Mouse (Mus musculus) intestine, embryonic 14.5 days (tissue): ENCODE measurements at regions not wholly inside any gene's neighbourhood (a gene's known extent, or its start where the extent isn't known, plus 50 kb on each side); places are given as distances from the start of the nearest gene placed in this dataset.
A peak's percentile ranks its signal among the peaks of the same experiment; 100 is the strongest.

ENCODE experiments used
- ATAC-seq: fragments of 200-750 bp; cut with Nextera tagmentation; replicated peaks from 2 replicates; pipeline ENCODE4 v1.8.0; 2017; ENCODE audit warnings: low read depth, moderate number of reproducible peaks, moderate TSS enrichment, moderate library complexity; ENCODE audit not compliant: low FRiP score, low TSS enrichment
- DNase-seq: peaks from one replicate; pipeline ENCODE4 v3.0.0-alpha.2; 2018; ENCODE audit warnings: low spot score
- H3K27ac ChIP-seq: fragments of 300-500 bp; sonication (generic); 2 replicates; pipeline ENCODE4 v1.5.1; 2014; ENCODE audit warnings: low read depth, mild to moderate bottlenecking, control low read depth
- H3K27me3 ChIP-seq: fragments of 300-500 bp; sonication (generic); replicated peaks from 2 replicates; pipeline ENCODE4 v1.6.1; 2014; ENCODE audit warnings: low read length, control low read depth; ENCODE audit not compliant: control insufficient read depth, insufficient read depth
- H3K36me3 ChIP-seq: fragments of 300-500 bp; sonication (generic); 2 replicates; pipeline ENCODE4 v1.6.1; 2014; ENCODE audit warnings: low read length, control low read depth; ENCODE audit not compliant: control insufficient read depth, insufficient read depth
- H3K4me1 ChIP-seq: fragments of 300-500 bp; sonication (generic); replicated peaks from 2 replicates; pipeline ENCODE4 v1.6.1; 2014; ENCODE audit warnings: low read length, control low read depth, mixed read lengths; ENCODE audit not compliant: control insufficient read depth, insufficient read depth
- H3K4me2 ChIP-seq: fragments of 300-500 bp; sonication (generic); 2 replicates; pipeline ENCODE4 v1.6.1; 2014; ENCODE audit warnings: low read length
- H3K4me3 ChIP-seq: fragments of 300-500 bp; sonication (generic); 2 replicates; pipeline ENCODE4 v1.5.1; 2014; ENCODE audit warnings: low read depth, low read length, control low read depth, mixed read lengths
- H3K9ac ChIP-seq: fragments of 300-500 bp; sonication (generic); 2 replicates; pipeline ENCODE4 v1.6.1; 2014; ENCODE audit warnings: mild to moderate bottlenecking, low read length
- H3K9me3 ChIP-seq: fragments of 300-500 bp; sonication (generic); 2 replicates; pipeline ENCODE4 v1.6.1; 2016; ENCODE audit warnings: low read length, control low read depth; ENCODE audit not compliant: control insufficient read depth
- WGBS: fragments of 180-500 bp; shearing (Covaris S2); extraction: QIAGEN DNeasy Blood & Tissue Kit; methylation state at CpG from one replicate; pipeline ENCODE4 v1.1.7; 2014; 5-methylcytosine and 5-hydroxymethylcytosine counted together

- Histone ChIP-seq H3K36me3 (no peaks in the 10 kb centered on the region), H3K9me3 (no peaks in the 10 kb centered on the region), H3K9ac (no peak overlapping the region), H3K4me1 (peaks cover 8% of the 10 kb centered on the region; the same call in 1 of the 2 replicates), H3K27ac (no peak overlapping the region), H3K4me3 (no peak overlapping the region), H3K27me3 (no peaks in the 10 kb centered on the region), H3K4me2 (no peak overlapping the region)
- 66% methylated on average over 10 of the region's 10 CpGs for WGBS
- ATAC-seq (no peak), DNase-seq (no peak)
These were observed 199.6 kb upstream of the Ccdc122 start for GRCm38 (mm10) chr14:76836926-76837516.

- ATAC-seq (no peak), DNase-seq (no peak)
- Histone ChIP-seq H3K9me3 (no peaks in the 10 kb centered on the region), H3K4me3 (no peak overlapping the region), H3K36me3 (no peaks in the 10 kb centered on the region), H3K4me1 (peaks cover 8% of the 10 kb centered on the region; the same call in 1 of the 2 replicates), H3K27ac (no peak overlapping the region), H3K4me2 (no peak overlapping the region), H3K9ac (no peak overlapping the region), H3K27me3 (no peaks in the 10 kb centered on the region)
- 91% methylated on average over 2 of the region's 2 CpGs for WGBS
These were observed 200.3 kb upstream of the Ccdc122 start for GRCm38 (mm10) chr14:76836271-76836670.

GRCm38 (mm10) chr14:76834084-76834483, 202.5 kb upstream of the Ccdc122 start:
- ATAC-seq: peak; percentile 71
- H3K36me3 ChIP-seq: no peaks in the 10 kb centered on the region
- H3K9me3 ChIP-seq: no peaks in the 10 kb centered on the region
- DNase-seq: no peak
- H3K4me2 ChIP-seq: no peak overlapping the region
- H3K27me3 ChIP-seq: no peaks in the 10 kb centered on the region
- H3K27ac ChIP-seq: peak overlapping the region; percentile 54; the same call in 1 of the 2 replicates
- H3K9ac ChIP-seq: no peak overlapping the region
- H3K4me1 ChIP-seq: peaks cover 8% of the 10 kb centered on the region; the same call in 1 of the 2 replicates
- WGBS: 33% methylated on average over 6 of the region's 6 CpGs
- H3K4me3 ChIP-seq: no peak overlapping the region

DNA sequence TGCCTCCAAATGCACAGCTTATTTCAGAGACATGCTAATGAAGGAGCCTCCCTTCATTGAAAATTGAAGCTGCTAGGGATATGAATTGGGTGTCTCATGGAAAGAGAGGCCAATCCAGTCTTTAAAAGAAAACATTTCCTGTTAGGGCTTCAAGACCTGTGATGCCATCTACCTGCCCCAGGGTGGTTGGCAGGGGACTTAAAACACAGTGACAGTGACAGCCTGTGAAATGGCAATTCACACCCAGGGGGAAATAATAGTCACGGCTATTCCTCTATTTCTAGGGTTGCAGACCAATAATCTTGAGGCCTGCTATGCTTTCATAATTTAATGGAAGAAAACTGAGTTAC, 207.4 kb upstream of the Ccdc122 start:
- 87% methylated on average over 1 of the region's 1 CpGs for WGBS
- Histone ChIP-seq H3K4me3 (no peak overlapping the region), H3K9me3 (no peaks in the 10 kb centered on the region), H3K9ac (no peak overlapping the region), H3K27ac (no peak overlapping the region), H3K4me1 (peaks cover 4% of the 10 kb centered on the region; the same call in 1 of the 2 replicates), H3K36me3 (no peaks in the 10 kb centered on the region), H3K27me3 (no peaks in the 10 kb centered on the region), H3K4me2 (no peak overlapping the region)
- DNase-seq (no peak), ATAC-seq (no peak)

DNA sequence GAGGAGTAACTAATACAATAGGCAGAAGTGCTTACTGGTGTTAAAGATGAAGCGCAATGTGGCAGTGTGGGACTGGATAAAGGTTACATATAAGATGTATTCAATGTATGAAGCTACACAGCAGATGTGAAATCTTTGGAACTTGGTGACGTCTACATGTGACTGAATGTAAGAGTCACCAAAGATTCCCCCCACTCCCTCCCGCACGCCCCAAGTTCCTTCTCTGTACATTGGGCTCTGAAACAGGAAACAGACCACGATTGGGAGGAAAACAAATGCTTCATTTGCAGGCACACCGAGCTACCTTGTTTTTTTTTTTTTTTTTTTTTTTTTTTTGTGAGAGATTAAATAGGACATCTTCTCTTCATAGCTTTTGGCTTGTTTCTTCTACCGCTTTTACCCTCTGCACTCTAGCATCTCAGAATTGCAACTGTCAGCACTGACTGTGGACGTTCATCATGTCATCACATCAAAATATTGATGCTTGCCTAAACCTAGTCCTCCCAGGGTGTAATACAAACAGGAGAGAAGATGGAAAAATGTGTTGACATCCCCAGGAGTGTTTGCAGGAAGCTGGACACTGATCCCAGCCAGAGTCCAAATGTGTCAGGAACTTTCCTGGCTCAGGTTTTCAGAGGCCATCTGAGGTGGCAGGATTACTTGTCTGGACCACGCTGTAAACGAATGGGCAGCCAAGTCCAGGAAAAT, 208.0 kb upstream of the Ccdc122 start:
- Histone ChIP-seq H3K27ac (no peak overlapping the region), H3K4me3 (no peak overlapping the region), H3K36me3 (no peaks in the 10 kb centered on the region), H3K9me3 (no peaks in the 10 kb centered on the region), H3K9ac (no peak overlapping the region), H3K27me3 (no peaks in the 10 kb centered on the region), H3K4me2 (no peak overlapping the region), H3K4me1 (peaks cover 4% of the 10 kb centered on the region; the same call in 1 of the 2 replicates)
- WGBS: 55% methylated on average over 10 of the region's 10 CpGs
- no peak for ATAC-seq
- no peak for DNase-seq

GRCm38 (mm10) chr14:76824066-76824465, 212.5 kb upstream of the Ccdc122 start:
- no peak overlapping the region for H3K4me2 ChIP-seq
- no peaks in the 10 kb centered on the region for H3K27me3 ChIP-seq
- H3K9ac ChIP-seq: no peak overlapping the region
- no peak overlapping the region for H3K27ac ChIP-seq
- H3K9me3 ChIP-seq: no peaks in the 10 kb centered on the region
- 95% methylated on average over 3 of the region's 3 CpGs for whole genome bisulfite sequencing
- H3K4me1 ChIP-seq: peaks cover 14% of the 10 kb centered on the region
- no peak overlapping the region for H3K4me3 ChIP-seq
- ATAC-seq: no peak
- no peaks in the 10 kb centered on the region for H3K36me3 ChIP-seq
- DNase-seq: no peak

- Histone ChIP-seq H3K36me3 (no peaks in the 10 kb centered on the region), H3K9ac (no peak overlapping the region), H3K4me3 (no peak overlapping the region), H3K4me1 (peaks cover 26% of the 10 kb centered on the region), H3K4me2 (no peak overlapping the region), H3K9me3 (no peaks in the 10 kb centered on the region), H3K27me3 (no peaks in the 10 kb centered on the region), H3K27ac (no peak overlapping the region)
- no peak for ATAC-seq
- DNase-seq: no peak
- WGBS: 81% methylated on average over 9 of the region's 9 CpGs
These were observed 213.7 kb upstream of the Ccdc122 start for GRCm38 (mm10) chr14:76822766-76823325.

DNA sequence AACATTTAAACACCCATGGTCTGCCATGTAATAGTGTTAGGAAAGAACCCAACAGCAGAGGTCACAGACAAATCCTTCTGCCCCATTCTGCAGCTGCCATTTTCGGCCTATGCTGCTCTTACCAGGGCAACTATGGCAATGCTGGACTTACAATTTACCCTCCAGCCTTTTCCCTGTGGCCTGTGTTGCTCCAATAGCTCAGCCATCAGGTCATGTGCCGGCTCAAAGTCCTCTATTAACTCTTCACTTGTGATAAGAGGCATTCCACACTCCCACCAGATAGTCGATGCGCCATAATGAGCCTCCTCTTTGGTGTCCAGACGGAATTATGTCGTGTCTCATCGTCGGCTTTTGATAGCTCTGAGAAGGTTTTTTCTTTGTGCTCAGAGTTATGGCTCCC, 214.7 kb upstream of the Ccdc122 start:
- H3K36me3 ChIP-seq: no peaks in the 10 kb centered on the region
- no peak overlapping the region for H3K4me3 ChIP-seq
- H3K9ac ChIP-seq: no peak overlapping the region
- peaks cover 29% of the 10 kb centered on the region for H3K4me1 ChIP-seq
- DNase-seq (no peak), ATAC-seq (no peak)
- H3K9me3 ChIP-seq: no peaks in the 10 kb centered on the region
- no peak overlapping the region for H3K27ac ChIP-seq
- 56% methylated on average over 8 of the region's 8 CpGs for WGBS
- H3K4me2 ChIP-seq: no peak overlapping the region
- no peaks in the 10 kb centered on the region for H3K27me3 ChIP-seq

DNA sequence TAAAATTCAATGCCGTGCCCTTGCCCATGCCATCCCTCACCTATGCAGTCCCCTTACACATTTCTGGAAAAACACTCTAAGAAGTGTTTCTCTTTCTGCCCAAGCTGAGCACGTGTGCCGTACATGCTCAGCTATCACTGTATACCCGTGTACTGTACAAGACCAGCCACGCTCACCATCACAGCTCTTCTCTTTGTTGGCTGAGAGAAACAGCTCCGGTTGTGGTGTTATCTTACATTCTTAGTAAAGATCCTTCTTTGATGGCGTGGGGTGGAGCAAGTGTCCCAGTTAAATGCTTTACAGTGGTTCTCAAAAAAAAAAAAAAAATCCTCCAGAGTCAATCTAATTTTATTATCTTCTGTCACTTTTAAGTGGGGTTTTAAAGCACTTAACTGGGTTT, 215.1 kb upstream of the Ccdc122 start:
- no peak overlapping the region for H3K27ac ChIP-seq
- H3K4me3 ChIP-seq: no peak overlapping the region
- H3K9me3 ChIP-seq: no peaks in the 10 kb centered on the region
- no peaks in the 10 kb centered on the region for H3K36me3 ChIP-seq
- no peaks in the 10 kb centered on the region for H3K27me3 ChIP-seq
- H3K9ac ChIP-seq: no peak overlapping the region
- no peak overlapping the region for H3K4me2 ChIP-seq
- peaks cover 29% of the 10 kb centered on the region for H3K4me1 ChIP-seq
- ATAC-seq: no peak
- DNase-seq: no peak
- WGBS: 73% methylated on average over 7 of the region's 7 CpGs
